Mouse (Mus musculus) 416B (cell line): ENCODE results near the gene Vstm4.

Source experiments
- DNase-seq: peaks from one replicate; pipeline ENCODE4 v3.0.0; 2011; ENCODE audit warnings: low read depth

Vstm4 gene

DNA sequence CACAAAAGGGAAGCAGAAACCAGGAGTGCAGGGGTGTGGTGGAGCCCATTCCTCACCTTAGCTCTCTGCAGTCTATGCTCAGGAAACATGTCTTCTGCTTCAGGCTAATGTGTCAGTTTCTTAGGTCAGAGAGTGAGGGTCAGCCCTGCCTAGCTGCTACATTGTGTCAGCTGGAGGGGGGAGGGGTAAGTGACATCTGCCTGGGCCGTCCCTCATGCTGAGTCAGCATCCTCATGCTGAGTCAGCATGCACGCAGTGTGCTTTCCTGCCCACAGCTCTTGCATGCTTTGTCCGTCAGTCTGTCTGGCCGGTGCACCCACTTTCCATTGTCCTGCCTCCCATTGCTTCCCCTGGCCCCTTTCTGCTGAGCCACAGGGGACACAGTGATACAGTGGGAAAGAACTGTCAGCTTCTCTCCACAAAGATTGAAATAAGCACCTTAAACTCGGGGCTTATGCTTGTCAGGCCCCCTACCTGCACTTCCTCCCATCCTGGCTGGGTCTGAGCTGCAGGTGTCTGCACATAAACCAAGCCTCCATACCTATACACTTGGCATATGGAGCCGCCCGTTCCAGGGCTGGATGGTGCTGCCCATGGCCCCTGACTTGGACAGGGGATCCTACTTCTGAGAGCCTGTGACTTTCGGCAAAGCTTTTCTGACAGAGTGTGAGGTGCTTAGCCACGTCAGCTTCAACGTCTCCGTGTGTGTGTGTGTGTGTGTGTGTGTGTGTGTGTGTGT is 3.4 kb downstream of the Vstm4 start:
- DNase-seq: peak; percentile 37

DNA sequence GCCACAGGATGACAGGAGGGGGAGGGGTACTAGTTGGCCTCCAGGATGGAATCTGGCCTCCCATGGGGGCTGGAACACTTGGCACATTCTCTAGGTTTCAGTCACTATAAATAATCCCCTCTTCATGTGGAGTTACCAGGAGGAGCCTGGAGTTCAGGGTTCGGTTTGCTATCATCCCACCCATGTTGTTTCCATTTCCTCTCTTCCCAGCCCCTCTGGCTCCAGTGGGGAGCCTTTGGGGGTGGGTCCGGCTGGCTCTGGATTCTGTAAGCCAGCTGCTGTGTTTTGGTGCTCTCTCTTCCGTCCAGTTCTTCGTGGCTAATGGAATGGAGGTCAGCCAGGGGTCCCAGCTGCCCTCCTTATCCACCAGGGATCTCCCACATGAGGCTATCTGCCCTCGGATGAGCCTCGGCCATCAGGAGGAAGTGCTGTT is 4.6 kb downstream of the Vstm4 start:
- DNase-seq: no peak

DNA sequence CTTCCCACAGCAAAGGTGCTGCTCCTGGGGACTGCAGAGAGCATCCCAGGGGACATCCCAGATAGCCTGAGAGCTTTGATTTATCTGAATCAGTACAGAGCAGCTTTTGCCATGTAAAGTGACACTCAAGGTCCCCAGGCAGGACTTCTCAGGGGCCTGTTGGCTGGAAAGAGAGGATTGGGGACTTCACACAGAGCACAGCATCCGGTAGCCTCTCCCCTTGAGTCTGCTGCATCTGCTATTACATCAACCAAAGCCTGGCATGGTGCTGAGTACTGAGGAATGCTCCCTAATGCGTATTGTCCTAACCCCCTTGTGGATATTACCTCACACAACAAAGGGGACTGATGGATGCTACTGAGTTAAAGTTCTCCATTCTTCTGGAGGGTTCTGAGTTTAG is 5.1 kb downstream of the Vstm4 start:
- no peak for DNase-seq

DNA sequence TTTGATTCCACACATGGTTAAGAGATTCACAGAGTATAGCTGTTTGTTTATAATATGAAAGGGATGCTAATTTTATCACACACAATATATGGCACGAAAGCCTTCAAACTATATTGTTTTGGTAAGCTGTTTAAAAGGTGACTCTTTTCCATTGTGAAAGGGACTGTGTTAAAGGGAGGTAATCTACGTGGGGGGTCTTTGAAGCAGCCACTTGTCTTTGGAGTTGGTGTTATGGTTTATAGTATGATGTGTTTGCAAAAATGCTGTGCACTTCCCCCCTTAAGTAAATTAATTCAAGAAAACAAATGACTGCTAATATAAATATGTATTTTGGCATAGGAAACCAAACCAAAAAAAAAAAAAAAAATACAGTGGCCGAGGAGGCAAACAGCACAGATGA is 8.8 kb downstream of the Vstm4 start:
- DNase-seq: no peak

DNA sequence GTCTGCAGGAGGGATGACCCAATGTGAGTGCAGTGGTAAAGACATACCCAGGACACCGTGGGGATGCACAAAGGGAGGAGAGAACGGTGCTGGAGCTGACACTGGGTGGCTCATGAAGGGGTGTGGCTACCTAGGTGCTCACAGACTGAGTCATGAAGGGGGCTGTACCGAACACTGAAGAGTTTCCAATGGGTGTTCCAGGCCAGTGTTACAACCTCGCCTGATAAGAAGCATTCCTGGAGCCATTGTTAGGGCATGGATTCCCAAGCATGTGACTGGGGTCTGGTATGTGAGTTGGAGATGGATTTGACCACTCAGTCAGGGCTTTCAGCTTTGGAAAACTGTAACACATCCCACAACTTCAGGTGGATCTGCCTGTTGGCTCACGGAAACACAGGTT is 15.4 kb downstream of the Vstm4 start:
- no peak for DNase-seq

DNA sequence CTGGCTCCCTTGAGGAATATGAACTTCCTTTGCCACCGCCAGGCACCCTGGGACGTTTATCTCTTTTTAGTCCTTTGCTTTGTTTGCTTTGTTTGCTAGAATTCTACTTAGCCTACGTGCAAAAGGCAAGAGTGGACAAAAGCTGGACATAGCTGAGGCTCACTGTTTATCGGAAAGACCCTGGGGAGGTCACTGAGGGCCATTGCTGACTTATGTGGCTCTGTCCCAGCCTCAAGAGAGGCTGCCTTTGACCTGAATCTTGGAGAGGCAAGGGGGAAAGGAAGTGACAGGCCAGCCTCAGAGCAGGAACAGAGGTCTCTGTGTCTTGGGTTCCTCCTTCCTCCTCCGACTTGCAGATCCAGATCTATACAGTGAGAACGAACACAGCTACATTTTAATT is 21.0 kb downstream of the Vstm4 start:
- DNase-seq: no peak

DNA sequence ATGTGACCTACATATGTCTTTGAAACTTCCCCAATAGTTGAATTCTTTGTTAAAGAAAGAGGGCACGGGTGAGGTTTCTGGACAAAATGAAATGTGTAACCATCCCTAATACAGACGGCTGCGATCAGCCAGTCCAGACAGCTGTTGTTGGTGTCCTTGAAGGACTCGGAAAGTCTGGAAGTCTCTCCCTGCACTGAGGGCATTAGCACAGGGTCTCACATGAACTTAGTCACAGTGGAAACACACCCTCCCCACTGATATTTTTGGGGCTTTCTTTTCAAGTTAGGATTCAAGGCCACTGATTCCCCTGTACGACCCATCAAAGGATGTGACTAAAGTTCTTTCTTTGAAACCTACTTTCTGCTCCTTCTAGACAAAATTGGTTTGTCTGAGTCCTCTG is 23.8 kb downstream of the Vstm4 start:
- DNase-seq: no peak

DNA sequence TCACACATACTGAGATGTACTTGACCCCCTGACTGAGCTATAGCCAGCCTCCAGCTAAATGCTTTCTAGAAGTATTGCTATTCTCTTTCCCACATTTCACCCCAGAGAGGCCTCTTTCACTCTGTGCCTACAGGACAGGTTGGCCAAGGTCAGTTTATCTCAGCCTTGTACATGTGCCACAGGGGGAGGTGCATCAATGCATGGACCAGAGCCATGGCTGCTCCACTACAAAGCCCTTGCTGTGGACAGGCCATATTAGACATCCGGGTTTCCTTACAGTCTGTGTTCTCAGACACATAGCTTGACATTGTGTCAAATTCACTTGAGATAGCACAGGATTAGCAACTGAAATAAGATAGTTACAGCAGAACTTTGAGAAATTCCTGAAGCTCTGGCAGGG is 25.1 kb downstream of the Vstm4 start:
- no peak for DNase-seq

DNA sequence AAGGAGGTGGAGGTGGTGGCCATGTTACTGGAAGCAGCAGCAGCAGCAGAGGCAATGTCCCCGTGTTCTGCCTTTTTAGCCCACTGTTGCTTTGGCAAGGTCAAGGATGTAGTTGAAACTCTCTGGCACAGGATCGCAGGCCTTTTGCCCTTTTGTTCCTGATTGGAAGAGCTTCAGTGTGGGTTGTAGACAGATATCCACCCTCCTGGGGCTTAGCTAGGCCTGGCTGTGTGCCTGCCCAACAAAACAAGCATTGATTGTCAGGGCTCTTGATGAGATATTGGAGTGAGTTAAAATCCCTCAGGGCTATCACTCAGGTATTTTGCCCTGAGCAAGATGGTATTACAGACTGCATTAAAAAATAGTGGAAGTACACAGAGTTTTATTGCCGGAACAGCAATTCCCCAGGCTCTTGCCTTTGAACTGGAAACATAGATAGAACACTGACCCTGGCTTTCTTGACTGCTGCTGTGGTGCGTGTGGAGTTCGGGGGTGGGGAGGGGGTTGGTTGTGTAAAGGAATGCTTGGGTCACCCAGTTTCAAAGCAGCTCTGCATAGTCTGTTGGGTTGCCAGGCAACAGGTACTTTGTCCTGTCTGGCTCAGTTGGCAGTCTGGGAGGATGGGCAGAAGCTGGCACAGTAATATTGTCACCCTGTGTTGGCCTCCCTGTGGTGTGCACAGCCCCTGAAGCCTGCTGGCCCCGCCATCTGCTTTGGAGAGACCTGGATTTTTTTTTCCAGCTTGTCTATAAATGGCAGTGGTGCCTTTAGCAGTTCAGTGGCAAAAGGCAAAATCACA is 32.5 kb downstream of the Vstm4 start:
- no peak for DNase-seq

DNA sequence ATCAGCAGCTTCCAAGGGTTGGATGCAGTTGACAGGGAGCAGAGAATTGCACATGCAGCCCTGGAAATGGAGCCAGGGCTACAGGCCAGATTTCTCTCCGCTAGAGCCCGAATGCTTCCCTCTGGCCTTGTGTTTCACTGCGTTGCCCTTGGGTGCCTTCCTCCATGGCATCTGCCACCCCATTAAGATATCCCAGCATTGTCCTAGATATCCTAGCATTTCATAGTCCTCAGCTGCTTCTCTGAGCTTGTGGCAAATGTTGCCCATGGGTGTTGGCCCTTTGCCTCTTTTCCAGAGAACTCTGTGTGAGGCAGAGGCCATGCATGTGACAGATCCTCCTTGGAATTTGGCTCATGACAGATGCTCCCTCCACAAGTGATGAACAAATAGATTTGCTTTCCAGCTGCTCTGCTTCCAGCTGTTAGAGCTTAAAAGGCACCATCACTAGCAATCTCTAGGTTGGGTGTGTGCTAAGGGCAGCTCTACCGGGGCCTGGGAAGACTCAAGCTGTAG is 37.8 kb downstream of the Vstm4 start:
- no peak for DNase-seq

DNA sequence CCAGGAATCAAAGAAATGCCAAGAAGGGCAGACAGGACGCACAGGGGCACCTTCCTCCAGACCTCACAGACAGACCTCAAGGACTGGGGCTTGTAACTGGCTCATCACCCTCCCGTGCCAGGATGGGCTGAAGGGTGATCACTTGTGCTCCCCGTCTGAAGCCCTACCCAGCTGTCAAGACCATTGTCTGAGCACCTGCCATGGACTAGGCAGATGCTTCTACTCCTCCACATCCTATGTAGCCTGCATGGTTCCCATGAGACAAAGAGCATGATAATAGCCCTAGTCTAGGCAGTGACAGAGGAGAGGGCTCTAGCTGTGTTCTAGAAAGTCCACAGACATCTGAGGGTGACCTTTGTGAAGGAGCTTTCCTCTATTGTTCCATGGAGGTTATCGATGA is 38.3 kb downstream of the Vstm4 start:
- no peak for DNase-seq

DNA sequence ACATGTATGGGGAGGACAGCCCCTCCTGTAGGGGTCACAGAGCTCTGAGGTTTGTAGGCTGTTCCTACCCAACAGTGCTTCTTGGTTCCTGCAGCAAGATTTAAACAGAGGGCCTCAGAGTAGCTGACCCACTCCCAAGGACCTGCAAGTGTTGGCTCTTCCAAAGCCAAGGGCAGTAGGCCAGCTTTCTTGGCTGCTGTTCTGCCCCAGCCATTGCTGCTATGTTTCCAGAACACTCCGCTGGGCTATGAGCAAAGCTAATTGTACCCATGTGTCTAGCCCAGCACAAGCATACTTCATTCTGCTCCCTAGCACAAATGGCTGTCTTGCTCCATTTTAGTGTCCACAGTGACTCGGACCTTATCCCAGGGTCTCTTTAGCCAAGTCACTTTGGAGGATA is 40.3 kb downstream of the Vstm4 start:
- DNase-seq: no peak

DNA sequence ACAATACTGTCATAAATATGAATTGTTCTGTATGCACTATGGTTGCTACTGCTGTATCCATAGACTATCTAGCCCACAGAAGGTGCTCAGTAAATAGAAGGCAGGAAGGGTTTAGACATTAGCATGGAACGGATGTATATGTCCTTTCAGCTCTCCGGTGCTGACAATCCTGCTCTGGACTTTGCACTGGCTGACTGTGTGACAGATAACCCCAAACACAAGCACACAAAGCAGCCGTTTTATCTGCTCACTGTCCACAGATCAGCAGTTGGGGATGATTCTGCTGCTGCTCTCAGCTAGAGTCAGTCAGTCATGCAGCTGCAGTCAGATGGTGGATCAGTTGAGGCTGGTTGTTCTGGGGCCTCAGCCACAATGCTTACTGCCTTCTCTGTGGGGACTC is 46.6 kb downstream of the Vstm4 start:
- no peak for DNase-seq

DNA sequence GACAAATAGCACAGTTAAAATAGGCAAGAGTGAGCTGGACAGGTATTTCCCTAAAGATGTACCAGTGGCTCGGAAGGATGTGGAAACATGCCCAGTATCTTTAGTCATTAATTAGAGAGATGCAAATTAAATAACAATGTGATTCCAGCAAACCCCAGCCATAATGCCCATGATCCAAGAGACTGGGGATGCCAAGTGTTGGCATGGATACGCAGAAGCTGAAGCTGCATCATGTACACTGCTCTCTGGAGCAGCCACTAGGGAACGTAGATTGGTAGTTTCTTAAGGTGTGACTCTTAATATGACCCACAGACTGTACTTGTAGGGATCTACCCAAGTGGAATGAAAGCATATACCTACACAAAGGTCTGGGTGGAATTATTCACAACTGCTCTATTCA is 50.0 kb downstream of the Vstm4 start:
- no peak for DNase-seq

DNA sequence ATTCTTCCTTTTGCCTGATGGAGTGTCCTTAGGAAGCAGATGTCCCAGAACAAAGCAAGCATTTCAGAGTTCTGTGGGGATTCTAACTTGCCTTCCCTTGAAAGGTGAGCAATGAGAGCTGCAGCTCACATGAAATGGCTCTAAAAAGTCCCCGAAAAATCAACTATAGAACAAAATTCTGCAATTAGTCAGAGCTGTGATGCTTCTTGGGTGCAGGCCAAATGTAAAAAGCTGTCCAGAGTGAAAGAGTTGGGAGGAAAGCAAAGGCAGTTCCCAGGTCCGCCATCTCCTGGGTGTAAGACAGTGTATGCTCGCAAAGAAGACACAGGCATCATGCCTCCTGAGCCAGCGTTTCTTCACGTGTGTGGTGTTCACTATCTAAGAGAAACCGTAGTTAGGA is 52.6 kb downstream of the Vstm4 start:
- DNase-seq: no peak

DNA sequence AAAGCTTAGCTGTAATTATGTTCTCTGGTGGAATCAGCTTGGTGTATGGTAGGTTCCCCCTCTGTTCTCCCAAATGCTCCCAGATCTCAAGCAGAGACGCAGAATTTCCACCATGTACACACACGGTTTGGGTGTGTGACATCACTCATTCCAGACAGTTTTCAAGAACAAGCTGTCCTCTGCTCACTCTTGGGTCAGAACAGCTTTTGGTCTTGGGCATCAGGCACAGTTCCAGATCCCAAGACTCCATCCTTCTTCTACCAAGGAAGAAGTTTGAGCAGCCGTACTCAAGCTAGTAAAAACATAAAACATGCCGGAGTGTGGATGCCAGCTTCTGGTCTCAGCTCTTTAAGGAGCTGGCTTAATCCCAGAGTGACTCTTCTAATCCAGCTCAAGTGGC is 54.6 kb downstream of the Vstm4 start:
- no peak for DNase-seq

DNA sequence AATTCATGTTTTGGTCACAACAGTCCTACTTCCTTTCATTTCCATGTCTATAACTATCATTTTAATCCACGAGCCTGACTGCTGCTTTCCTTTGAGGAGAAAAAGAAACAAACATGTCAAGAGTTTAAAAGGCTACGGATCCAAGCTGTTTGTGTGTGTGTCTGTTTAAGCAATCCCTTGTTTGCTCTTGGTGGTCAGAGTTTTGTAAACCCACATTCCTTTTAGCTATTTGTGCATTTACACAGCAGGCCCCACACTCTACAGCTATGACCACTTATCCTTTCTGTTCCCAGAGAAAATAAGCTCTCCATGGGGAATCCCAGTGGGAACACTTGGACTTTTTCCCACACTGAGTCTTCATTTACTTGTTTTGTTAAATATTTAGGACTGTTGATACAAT is 58.8 kb downstream of the Vstm4 start:
- no peak for DNase-seq

DNA sequence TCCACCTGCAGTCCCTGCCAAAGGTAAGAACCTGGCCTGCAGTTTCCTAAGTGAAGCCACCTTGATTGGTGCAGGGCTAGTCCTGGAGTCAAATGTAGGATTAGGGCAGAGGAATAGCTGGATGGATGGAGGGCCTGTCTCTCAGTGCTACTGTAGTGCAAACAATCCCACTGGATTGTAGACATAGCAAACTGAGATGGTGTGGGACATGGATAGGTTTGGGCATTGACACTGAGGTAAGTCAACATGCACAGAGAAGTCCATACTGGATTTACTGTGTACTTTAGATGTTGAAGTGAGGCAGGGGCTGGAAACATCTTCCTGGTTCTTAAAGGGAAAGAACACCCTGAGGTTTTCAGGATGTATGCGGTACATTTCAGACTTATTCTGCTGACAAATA is 61.4 kb downstream of the Vstm4 start:
- no peak for DNase-seq

DNA sequence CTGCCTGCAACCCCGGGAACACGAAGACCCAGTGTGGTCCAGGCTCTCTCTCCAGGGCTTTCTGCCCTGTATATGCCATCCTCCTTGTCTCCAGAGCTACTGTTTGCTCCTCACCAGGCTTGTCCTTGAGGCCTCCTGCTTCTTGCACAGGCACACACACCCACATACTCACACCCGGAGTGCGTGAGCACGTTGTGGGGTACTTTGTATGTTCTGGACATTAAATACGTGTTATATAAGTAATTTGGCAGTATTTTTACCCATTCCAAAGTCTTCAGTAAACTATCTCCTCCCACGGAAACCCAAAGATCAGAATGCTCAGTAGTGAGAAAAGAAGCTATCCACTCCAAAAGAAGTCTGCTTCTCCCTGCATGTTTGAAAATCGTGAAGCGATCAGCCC is 67.3 kb downstream of the Vstm4 start:
- DNase-seq: no peak

DNA sequence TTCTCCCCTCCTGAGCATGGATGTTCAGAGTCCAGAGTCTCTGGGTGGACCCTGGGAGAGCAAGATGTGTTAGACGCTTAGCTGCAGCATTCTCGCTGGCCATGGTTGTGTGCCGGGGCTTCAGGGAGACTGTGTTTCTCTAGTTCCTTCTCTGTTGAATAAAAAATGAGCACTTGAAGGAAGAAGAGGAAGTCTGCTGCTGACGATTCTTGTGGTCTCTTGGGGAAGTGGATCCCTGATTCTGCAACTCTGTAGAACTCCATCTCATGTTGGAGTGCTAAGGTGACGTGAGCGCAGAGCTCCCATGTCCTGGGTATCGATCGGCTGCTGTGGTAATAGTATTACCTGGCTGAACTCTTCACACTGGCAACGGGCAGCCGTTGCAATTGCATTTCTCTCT is 75.2 kb downstream of the Vstm4 start:
- peak; percentile 50 for DNase-seq

DNA sequence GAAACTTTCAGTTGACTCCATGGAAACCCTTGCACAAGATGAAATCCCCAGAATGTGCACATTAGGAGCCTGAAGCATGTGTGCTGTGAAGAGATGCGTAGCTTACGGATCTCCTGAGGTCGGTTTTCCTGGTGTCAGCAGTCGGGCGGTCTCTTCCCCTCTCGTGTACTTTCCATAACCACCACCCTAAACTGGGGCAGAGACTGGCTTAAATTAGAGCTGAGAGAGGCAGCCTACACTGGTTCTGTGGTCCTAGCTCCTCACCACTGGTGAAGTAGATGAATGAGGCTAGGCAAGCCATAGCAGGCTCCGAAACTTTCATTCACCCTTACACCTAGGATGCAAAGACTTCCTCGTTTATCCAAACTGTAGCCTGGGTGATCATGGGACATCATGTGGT is 75.7 kb downstream of the Vstm4 start:
- DNase-seq: no peak

DNA sequence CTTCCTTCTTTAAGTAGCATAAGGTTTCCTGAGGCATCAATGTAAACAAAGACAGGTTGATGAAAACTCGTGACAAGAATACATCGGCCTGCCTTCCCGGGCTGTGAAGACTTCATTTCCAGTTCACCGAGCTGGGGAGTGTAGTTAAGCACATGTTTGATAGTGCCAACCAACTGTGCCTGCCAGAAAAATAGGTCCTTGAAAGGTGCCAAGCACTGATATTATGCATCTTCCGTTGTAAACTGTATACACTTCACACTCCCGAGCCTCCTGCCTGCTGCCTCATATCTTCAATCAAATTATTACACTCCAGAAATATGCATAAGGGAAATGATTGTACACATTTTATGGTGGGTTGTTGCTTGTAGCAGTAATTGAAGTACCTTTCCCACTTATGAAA is 77.5 kb downstream of the Vstm4 start:
- DNase-seq: no peak

DNA sequence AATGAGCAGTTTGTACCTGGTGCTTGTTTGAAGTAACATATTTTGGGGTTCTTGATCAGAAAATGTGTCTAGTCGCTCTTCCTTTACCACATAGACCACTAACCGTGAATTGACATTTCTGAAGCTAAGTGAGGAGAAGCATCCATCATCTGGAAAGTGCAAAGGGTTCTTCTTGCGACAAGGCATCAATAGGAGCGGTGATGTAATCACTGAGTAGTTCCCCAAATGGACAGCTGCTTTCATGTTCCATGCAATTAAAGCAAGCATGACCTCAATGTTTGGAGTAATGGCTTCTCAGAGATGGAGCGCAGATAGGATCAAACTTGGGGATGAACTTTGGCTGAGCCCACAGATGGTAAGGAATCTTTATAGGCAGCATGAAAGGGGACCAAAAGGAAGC is 82.7 kb downstream of the Vstm4 start:
- peak; percentile 22 for DNase-seq

DNA sequence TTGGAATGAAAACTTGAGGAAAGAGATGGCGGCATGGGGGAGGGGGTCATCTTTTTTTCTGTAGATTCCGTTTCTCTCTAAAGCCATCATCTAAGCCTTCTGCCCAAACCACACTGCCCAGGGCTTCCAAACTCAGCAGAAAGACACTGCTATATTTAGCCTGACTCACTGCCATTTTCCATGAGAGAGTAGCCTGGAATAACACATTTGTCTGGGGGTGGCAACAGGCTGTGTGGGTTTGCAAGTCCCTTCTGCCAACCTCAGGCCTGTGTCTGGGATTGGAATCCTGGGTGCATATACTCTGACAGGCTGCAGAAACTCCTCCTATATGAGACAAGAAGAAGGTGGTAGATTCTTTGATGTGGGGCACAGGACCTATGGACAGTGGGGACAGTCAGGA is 91.0 kb downstream of the Vstm4 start:
- DNase-seq: no peak
